Mouse (Mus musculus) thymus, adult 2 months (tissue): Measurements from ENCODE around the gene Dgkd.

ENCODE experiments used
- CTCF ChIP-seq: fragments of 200-500 bp; IDR thresholded peaks from 2 replicates; pipeline ENCODE4 v1.5.1; 2012; ENCODE audit warnings: mild to moderate bottlenecking, control low read depth, low read length, moderate library complexity, borderline replicate concordance; ENCODE audit not compliant: control insufficient read depth, poor library complexity, insufficient read depth; ENCODE audit errors: extremely low read depth
- POLR2A ChIP-seq: fragments of 200-500 bp; IDR thresholded peaks from 2 replicates; pipeline ENCODE4 v1.6.1; 2012; ENCODE audit warnings: mild to moderate bottlenecking, low read length, control low read depth, moderate library complexity; ENCODE audit not compliant: control insufficient read depth, poor library complexity, insufficient read depth; ENCODE audit errors: extremely low read depth

- TF ChIP-seq CTCF (no peak), POLR2A (no peak)
Observed at GRCm38 (mm10) chr1:87807751-87808150, 45.3 kb upstream of the Dgkd start.
